Mouse (Mus musculus) cerebellum, adult 8-10 months (tissue): ENCODE data around the gene C330021F23Rik.

Experiments used
- DNase-seq: peaks from one replicate; pipeline ENCODE4 v3.0.0; 2022

Gene C330021F23Rik

GRCm38 (mm10) chr8:3587391-3588257 lies 19.8 kb downstream of the C330021F23Rik start:
- peak; percentile 71 for DNase-seq

- DNase-seq = no peak
These were observed 20.5 kb downstream of the C330021F23Rik start for GRCm38 (mm10) chr8:3588258-3588633.

- no peak for DNase-seq
These were observed 25.7 kb downstream of the C330021F23Rik start for GRCm38 (mm10) chr8:3593470-3593869.

- DNase-seq = no peak
These were observed 26.7 kb downstream of the C330021F23Rik start for GRCm38 (mm10) chr8:3594466-3594865.

- no peak for DNase-seq
These were observed 30.3 kb downstream of the C330021F23Rik start for GRCm38 (mm10) chr8:3598054-3598453.

GRCm38 (mm10) chr8:3599219-3599618 lies 31.4 kb downstream of the C330021F23Rik start:
- DNase-seq = no peak

GRCm38 (mm10) chr8:3600401-3600800 lies 32.6 kb downstream of the C330021F23Rik start:
- DNase-seq = no peak

- DNase-seq = no peak
These were observed 35.6 kb downstream of the C330021F23Rik start for GRCm38 (mm10) chr8:3603439-3603838.

GRCm38 (mm10) chr8:3606593-3606992 lies 38.8 kb downstream of the C330021F23Rik start:
- no peak for DNase-seq

- no peak for DNase-seq
These were observed 40.0 kb downstream of the C330021F23Rik start for GRCm38 (mm10) chr8:3607822-3608221.

GRCm38 (mm10) chr8:3609046-3609815 lies 41.4 kb downstream of the C330021F23Rik start:
- DNase-seq = no peak

- DNase-seq = no peak
These were observed 42.0 kb downstream of the C330021F23Rik start for GRCm38 (mm10) chr8:3609816-3610150.

GRCm38 (mm10) chr8:3621199-3621970 lies 53.6 kb downstream of the C330021F23Rik start, which contains the start of the genes Xab2 and Pet100:
Gene Xab2 (minus strand): TSS chr8:3621316.
Gene Pet100 (plus strand): TSS chr8:3621548.
- peak; percentile 98 for DNase-seq

GRCm38 (mm10) chr8:3622119-3622518 lies 54.3 kb downstream of the C330021F23Rik start:
- no peak for DNase-seq

- DNase-seq = no peak
These were observed 57.7 kb downstream of the C330021F23Rik start, which contains the start of gene Pcp2 for GRCm38 (mm10) chr8:3625445-3625844. Gene Pcp2 (minus strand): TSS chr8:3625545.

- DNase-seq = no peak
These were observed 59.2 kb downstream of the C330021F23Rik start for GRCm38 (mm10) chr8:3626971-3627370.

GRCm38 (mm10) chr8:3628014-3628413 lies 60.2 kb downstream of the C330021F23Rik start:
- no peak for DNase-seq

GRCm38 (mm10) chr8:3630647-3631477 lies 63.1 kb downstream of the C330021F23Rik start, which contains the start of gene Stxbp2:
Gene Stxbp2 (plus strand): TSS chr8:3630955.
- DNase-seq = peak; percentile 78

- no peak for DNase-seq
These were observed 63.7 kb downstream of the C330021F23Rik start for GRCm38 (mm10) chr8:3631478-3631875.
